In the genomic region with DNA sequence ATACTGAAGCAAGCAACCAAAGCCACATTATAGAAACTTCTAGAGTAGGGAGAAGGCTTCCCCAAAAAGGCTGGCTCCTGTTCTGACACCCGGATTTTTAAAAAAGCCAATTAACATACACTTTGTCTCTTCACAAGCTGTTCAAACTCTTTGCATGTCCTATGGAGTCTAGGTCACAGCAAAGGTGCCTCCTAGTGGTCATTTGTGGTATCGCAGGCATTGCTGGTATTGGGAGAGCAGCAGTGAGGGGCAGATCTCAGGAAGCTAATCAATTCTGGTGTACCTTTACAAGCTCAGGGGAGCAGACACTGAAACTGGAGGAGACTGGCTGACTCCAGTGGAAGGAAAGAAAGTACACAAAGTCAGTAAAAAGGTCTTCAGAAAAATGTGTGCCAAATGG, we compare ENCODE assay signal across 8 mouse cellular contexts. TPM values are rescaled to one million over a fixed set of nuclear protein-coding genes. Genes with fewer than 3 reads are reported as not detected.
DNase-seq lines count a peak whose midpoint lies in the region; ATAC-seq and TF ChIP-seq lines count a peak whose summit lies in the region.

No protein-coding gene starts in this region.

- intact Hi-C loops in left cerebral cortex, postnatal 14 days (cut with DNase I), result loop anchor here (1.0 to 5.0 kb wide), 2 partner anchors 45 to 132 kb away; a partner anchor contains a TSS

- H3K9me3 ChIP-seq in heart, embryonic 11.5 days (replicated peaks; ENCODE audit: control insufficient read depth, low read length), result no peaks in the 10 kb centered on the region
- H3K9me3 ChIP-seq in intestine, postnatal 0 days (ENCODE audit: control insufficient read depth), result no peaks in the 10 kb centered on the region
- H3K9me3 ChIP-seq in midbrain, embryonic 13.5 days, result no peaks in the 10 kb centered on the region

- no peak overlapping the region for H3K4me3 ChIP-seq in heart, embryonic 11.5 days (ENCODE audit: low read depth, low read length)
- H3K4me3 ChIP-seq in intestine, postnatal 0 days (ENCODE audit: low read depth, low read length), result no peak overlapping the region
- no peak overlapping the region for H3K4me3 ChIP-seq in midbrain, embryonic 13.5 days (replicated peaks)
- no peak overlapping the region for H3K4me3 ChIP-seq in small intestine, adult 2 months (ENCODE audit: low read depth, low read length)

- no peak for TF ChIP-seq POLR2A in small intestine, adult 2 months (IDR thresholded peaks at IDR 0.05; ENCODE audit: low read depth, low read length)

- no peak overlapping the region for H3K9ac ChIP-seq in heart, embryonic 11.5 days (ENCODE audit: low read depth, low read length)
- no peak overlapping the region for H3K9ac ChIP-seq in intestine, postnatal 0 days (ENCODE audit: low read depth, low read length)
- no peak overlapping the region for H3K9ac ChIP-seq in midbrain, embryonic 13.5 days (replicated peaks)

- H3K36me3 ChIP-seq in heart, embryonic 11.5 days (ENCODE audit: control insufficient read depth, insufficient read depth, low read length), result peaks cover 29% of the 10 kb centered on the region
- peaks cover 61% of the 10 kb centered on the region for H3K36me3 ChIP-seq in intestine, postnatal 0 days (ENCODE audit: control insufficient read depth, insufficient read depth)
- peaks cover 87% of the 10 kb centered on the region for H3K36me3 ChIP-seq in midbrain, embryonic 13.5 days
- peaks cover 49% of the 10 kb centered on the region for H3K36me3 ChIP-seq in small intestine, adult 2 months (ENCODE audit: control insufficient read depth, insufficient read depth, low read length)

- no peaks in the 10 kb centered on the region for H3K27me3 ChIP-seq in heart, embryonic 11.5 days (ENCODE audit: control insufficient read depth, insufficient read depth, low read length)
- no peaks in the 10 kb centered on the region for H3K27me3 ChIP-seq in intestine, postnatal 0 days (replicated peaks; ENCODE audit: control insufficient read depth, insufficient read depth, low read length)
- H3K27me3 ChIP-seq in midbrain, embryonic 13.5 days, result no peaks in the 10 kb centered on the region
- no peaks in the 10 kb centered on the region for H3K27me3 ChIP-seq in small intestine, adult 2 months (ENCODE audit: control insufficient read depth, insufficient read depth, low read length)

- no peak overlapping the region for H3K27ac ChIP-seq in heart, embryonic 11.5 days (ENCODE audit: low read depth, low read length)
- H3K27ac ChIP-seq in intestine, postnatal 0 days (ENCODE audit: low read depth, low read length), result no peak overlapping the region
- H3K27ac ChIP-seq in midbrain, embryonic 13.5 days, result no peak overlapping the region
- H3K27ac ChIP-seq in small intestine, adult 2 months (ENCODE audit: insufficient read depth, low read depth, low read length), result no peak overlapping the region

- peak; percentile 93 for DNase-seq in heart, adult 11 months
- peak; percentile 91 for DNase-seq in embryo, embryonic 10 days (ENCODE audit: low spot score)
- DNase-seq in gastrocnemius, postnatal 25 days, result peak; percentile 36
- DNase-seq in left cerebral cortex, postnatal 14 days (ENCODE audit: low spot score in 2 of 2), result peak; percentile 92 to 95

- H3K4me1 ChIP-seq in heart, embryonic 11.5 days (ENCODE audit: control insufficient read depth, insufficient read depth, low read length), result no peaks in the 10 kb centered on the region
- no peaks in the 10 kb centered on the region for H3K4me1 ChIP-seq in intestine, postnatal 0 days (replicated peaks; ENCODE audit: control insufficient read depth, insufficient read depth, low read length)
- H3K4me1 ChIP-seq in midbrain, embryonic 13.5 days (replicated peaks), result no peaks in the 10 kb centered on the region
- peaks cover 2% of the 10 kb centered on the region; the same call in 1 of the 2 replicates for H3K4me1 ChIP-seq in small intestine, adult 2 months (ENCODE audit: control insufficient read depth, insufficient read depth, insufficient read length, low read length)

- no peak overlapping the region for H3K4me2 ChIP-seq in heart, embryonic 11.5 days
- H3K4me2 ChIP-seq in intestine, postnatal 0 days (replicated peaks; ENCODE audit: low read depth), result no peak overlapping the region
- no peak overlapping the region for H3K4me2 ChIP-seq in midbrain, embryonic 13.5 days (replicated peaks)

- TF ChIP-seq CTCF in intestine, postnatal 0 days (IDR thresholded peaks at IDR 0.05; ENCODE audit: low read depth), result peak; percentile 96
- TF ChIP-seq CTCF in small intestine, adult 2 months (IDR thresholded peaks at IDR 0.05; ENCODE audit: extremely low read depth, insufficient read length, insufficient replicate concordance, low read depth, low read length), result peak; percentile 69; the same call in 1 of the 2 replicates

- 9% methylated on average over 2 of the region's 2 CpGs for WGBS in heart, embryonic 11.5 days (ENCODE audit: insufficient replicate concordance)
- 1% methylated on average over 2 of the region's 2 CpGs for WGBS in intestine, postnatal 0 days
- 7% methylated on average over 2 of the region's 2 CpGs for WGBS in midbrain, embryonic 13.5 days
- WGBS in small intestine, adult 2 months, result 5% methylated on average over 2 of the region's 2 CpGs

- no peak for ATAC-seq in heart, embryonic 11.5 days (replicated peaks; ENCODE audit: insufficient number of reproducible peaks, low FRiP score, low TSS enrichment)
- no peak for ATAC-seq in intestine, postnatal 0 days
- ATAC-seq in midbrain, embryonic 13.5 days, result peak; percentile 72; the same call in 1 of the 2 replicates

RNA-seq across cellular contexts. Expression of a gene that starts 6.2 kb away (rescaled TPM):
- polyA plus RNA-seq in heart, embryonic 11.5 days (2014; fragmentation: Nextera tagmentation; extraction: Ambion mirVana), result not detected in 2 replicates
- not detected for total RNA-seq in gastrocnemius, postnatal 25 days (2021)
- not detected in 2 replicates for polyA plus RNA-seq in intestine, postnatal 0 days (2015; fragmentation: Nextera tagmentation; extraction: Ambion mirVana)
- not detected for total RNA-seq in left cerebral cortex, postnatal 14 days (2021)
- not detected in 2 replicates for polyA plus RNA-seq in midbrain, embryonic 13.5 days (2015; fragmentation: Nextera tagmentation; extraction: Ambion mirVana)
- 0.42 and 1.2 TPM in 2 replicates for polyA plus RNA-seq in small intestine, adult 2 months (2012; rRNA removed)

RNA-seq across cellular contexts. Expression of a gene that starts 8.3 kb away (rescaled TPM):
- 58.6 and 59.8 TPM in 2 replicates for polyA plus RNA-seq in heart, embryonic 11.5 days (2014; fragmentation: Nextera tagmentation; extraction: Ambion mirVana)
- 10 to 100 TPM; 54.2 to 59.3 TPM for total RNA-seq in gastrocnemius, postnatal 25 days (2021)
- polyA plus RNA-seq in intestine, postnatal 0 days (2015; fragmentation: Nextera tagmentation; extraction: Ambion mirVana), result 58.8 and 63.2 TPM in 2 replicates
- 10 to 100 TPM; 23.7 to 25.1 TPM for total RNA-seq in left cerebral cortex, postnatal 14 days (2021)
- 53.5 and 59.6 TPM in 2 replicates for polyA plus RNA-seq in midbrain, embryonic 13.5 days (2015; fragmentation: Nextera tagmentation; extraction: Ambion mirVana)
- polyA plus RNA-seq in small intestine, adult 2 months (2012; rRNA removed), result 19.7 and 28.2 TPM in 2 replicates

RNA-seq across cellular contexts. Expression of a gene that starts 45.3 kb away (rescaled TPM):
- polyA plus RNA-seq in heart, embryonic 11.5 days (2014; fragmentation: Nextera tagmentation; extraction: Ambion mirVana), result 2.8 and 4.1 TPM in 2 replicates
- total RNA-seq in gastrocnemius, postnatal 25 days (2021), result 1 to 10 TPM; 8.3 to 8.8 TPM
- 33.7 and 35.4 TPM in 2 replicates for polyA plus RNA-seq in intestine, postnatal 0 days (2015; fragmentation: Nextera tagmentation; extraction: Ambion mirVana)
- total RNA-seq in left cerebral cortex, postnatal 14 days (2021), result 10 to 100 TPM; 62.3 to 73.1 TPM
- 3.0 and 5.0 TPM in 2 replicates for polyA plus RNA-seq in midbrain, embryonic 13.5 days (2015; fragmentation: Nextera tagmentation; extraction: Ambion mirVana)
- polyA plus RNA-seq in small intestine, adult 2 months (2012; rRNA removed), result 49.5 and 51.3 TPM in 2 replicates

Comparison
In these comparisons a context has a peak if more than half of its experiments do, and no peak if none do; other contexts are left out.
1. DNase-seq: peak in every context shown above with its lines; median percentile 94 in left cerebral cortex, postnatal 14 days; 93 in heart, adult 11 months; 91 in embryo, embryonic 10 days; 36 in gastrocnemius, postnatal 25 days.